Mouse (Mus musculus) E14TG2a.4 (cell line): ENCODE results near the gene Zfp382.

ENCODE experiments used
- CTCF ChIP-seq: conservative IDR thresholded peaks from 2 replicates; pipeline ENCODE4 v1.5.1; 2014; ENCODE audit warnings: low read length
- NANOG ChIP-seq: IDR thresholded peaks from 2 replicates; pipeline ENCODE4 v1.6.1; 2014; ENCODE audit warnings: borderline replicate concordance, low read length, mixed read lengths
- POU5F1 ChIP-seq: IDR thresholded peaks from 2 replicates; pipeline ENCODE4 v1.6.1; 2014; ENCODE audit warnings: low read length, borderline replicate concordance

GRCm38 (mm10) chr7:30178256-30178655 is 56.5 kb downstream of the Zfp382 start:
- TF ChIP-seq CTCF = no peak
- TF ChIP-seq POU5F1 = no peak
- no peak for TF ChIP-seq NANOG
